Mouse (Mus musculus): ENCODE measurements around the gene Esam. TPM values are rescaled to one million over a fixed set of nuclear protein-coding genes. Genes with fewer than 3 reads are reported as not detected.

Esam gene
- total RNA-seq, 2 experiments from 2014 or later: 19.7 to 21.4 TPM

DNA sequence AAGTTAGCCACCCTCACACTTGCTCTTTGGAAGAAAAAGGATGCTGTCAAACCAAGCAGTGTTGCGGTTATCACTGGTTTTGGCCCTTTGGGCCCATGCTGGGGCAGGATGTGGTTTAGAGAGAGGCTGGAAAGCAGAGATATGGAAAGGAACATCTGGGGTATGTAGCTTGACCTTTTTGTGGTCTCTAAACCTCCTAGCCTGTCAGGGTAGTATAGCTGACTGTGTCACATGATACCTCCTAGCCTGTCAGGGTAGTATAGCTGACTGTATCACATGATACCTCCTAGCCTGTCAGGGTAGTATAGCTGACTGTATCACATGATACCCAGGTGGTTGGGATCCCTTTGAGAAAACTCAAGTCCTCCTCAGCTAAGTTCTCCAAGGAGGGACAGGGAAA, 26.4 kb downstream of the Esam start:
- DNase-seq (ENCODE audit: low spot score in 2 of 2): no peak

DNA sequence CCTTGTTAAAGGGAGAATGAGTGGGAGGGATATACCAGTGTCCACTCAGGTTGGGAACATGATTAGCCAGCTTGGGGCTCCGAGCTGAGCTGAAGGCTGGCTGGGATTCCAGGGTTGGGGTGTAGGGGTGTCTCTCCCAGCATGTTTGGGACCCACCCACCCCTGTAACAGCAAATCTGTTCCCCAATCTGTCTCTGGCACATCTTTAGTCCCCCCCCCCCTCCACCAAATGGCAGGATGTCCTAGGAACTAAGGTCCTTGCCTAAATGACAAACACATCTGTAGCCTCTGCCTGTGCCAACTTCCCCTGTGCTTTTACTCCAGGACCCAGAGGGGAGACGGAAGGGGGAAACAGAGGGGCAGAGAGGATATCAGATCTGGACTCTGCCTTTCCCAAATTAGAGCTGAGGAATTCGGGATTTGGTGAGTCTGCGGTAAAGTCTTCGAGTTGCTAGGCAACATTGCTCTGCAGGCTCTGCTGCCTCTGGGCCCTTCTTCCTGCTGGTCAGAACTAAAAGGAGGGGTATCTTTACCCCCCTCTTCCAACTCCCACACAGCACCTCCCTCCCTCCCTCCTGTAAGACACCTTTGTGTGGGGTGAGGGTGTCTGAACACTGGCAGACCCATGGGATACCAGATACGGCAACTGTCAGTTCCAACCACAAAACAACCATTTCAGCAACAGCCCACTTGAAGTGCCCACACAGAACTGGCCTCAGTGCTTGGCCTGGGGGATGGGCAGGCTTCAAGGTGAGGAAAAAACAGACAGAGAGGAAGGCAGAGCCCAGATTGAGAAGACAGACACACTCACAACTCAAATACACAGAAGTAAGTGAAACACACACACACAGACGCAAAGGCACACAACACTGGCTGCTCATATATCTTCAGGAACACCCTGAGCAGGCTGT, 27.2 kb downstream of the Esam start, which contains the start of gene Siae:
Gene Siae, plus strand, starts transcription at position 861 of the 911 bp plus-strand sequence.
- DNase-seq (ENCODE audit: low spot score in 2 of 2): peak in 1 of 2 experiments; percentile 78

- DNase-seq (ENCODE audit: low spot score in 2 of 2): no peak
Observed at GRCm38 (mm10) chr9:37556366-37556765, 28.5 kb downstream of the Esam start.

DNA sequence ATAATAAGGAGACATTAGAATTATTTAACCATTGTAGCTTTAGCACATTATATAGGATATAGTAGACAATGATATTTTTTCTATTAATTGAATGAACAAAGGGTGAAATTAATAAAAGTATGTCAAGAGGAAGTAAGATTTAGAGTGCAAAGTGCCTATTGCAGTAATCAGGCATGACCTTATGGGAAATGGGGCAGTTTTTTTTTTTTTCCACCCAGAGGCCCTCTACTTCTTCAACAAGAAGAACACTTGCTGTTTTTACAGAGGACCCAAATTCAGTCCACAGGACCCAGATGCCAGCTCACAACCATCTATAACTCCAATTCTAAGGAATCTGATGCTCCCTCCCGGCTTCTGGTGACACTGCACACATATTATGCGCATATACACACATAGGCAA, 32.7 kb downstream of the Esam start:
- DNase-seq (ENCODE audit: low spot score in 2 of 2): no peak

DNA sequence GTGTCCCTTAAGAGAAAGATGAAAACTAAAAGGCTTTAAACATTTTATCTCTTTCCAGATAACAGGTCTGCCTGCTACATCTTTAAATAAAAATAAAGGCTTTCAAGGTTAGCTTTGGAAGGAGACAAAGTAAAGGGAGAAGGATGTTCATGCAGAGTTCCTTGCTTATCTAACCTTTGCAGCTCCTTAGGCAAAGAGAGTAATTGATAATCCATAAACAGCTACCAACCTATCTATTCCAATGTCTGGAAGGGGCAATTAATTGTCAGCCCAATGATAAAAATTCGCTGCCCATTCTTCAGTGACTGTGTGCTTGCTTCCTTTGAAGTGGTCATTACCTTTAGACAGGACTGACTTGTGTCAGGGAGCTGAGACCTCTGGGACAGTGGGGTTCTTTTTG, 35.9 kb downstream of the Esam start:
- no peak for DNase-seq (ENCODE audit: low spot score in 2 of 2)

DNA sequence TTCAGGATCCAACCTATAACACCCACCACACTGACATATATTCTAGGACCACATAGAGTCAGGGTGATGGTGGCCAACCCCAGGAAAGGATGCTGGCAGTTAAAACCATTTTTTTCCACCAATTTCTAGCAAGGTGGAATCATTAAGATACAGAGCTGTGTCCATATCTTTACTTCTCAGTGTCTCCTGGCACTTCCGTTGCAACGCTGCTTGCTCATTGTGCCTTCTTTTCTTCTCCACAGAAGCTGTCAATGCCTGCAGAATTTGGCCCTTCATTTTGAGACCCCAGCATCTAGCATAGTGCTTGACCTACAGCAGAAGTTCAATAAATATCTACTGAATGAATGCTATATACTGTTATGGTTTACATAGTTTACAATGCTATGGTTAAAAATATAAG, 39.1 kb downstream of the Esam start:
- no peak for DNase-seq (ENCODE audit: low spot score in 2 of 2)

DNA sequence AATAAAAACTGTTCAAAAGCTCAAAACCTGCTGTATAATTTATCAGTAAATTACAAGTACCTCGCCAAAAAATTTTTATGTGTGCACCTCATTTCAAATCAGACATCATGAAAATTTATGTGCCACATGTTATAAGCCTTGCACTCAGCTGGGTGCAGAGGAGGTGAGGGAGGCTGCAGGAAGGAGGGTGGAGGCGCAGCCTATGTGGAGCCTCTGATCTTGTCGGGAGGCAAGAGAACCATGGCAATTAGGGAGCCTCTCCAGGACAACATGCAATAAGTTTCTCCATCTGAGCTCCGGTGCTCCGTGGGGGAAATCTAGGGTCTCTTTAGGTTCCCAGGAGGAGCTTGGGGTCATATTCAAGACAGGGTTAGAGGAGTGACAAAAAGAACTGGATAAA, 39.6 kb downstream of the Esam start:
- no peak for DNase-seq (ENCODE audit: low spot score in 2 of 2)

DNA sequence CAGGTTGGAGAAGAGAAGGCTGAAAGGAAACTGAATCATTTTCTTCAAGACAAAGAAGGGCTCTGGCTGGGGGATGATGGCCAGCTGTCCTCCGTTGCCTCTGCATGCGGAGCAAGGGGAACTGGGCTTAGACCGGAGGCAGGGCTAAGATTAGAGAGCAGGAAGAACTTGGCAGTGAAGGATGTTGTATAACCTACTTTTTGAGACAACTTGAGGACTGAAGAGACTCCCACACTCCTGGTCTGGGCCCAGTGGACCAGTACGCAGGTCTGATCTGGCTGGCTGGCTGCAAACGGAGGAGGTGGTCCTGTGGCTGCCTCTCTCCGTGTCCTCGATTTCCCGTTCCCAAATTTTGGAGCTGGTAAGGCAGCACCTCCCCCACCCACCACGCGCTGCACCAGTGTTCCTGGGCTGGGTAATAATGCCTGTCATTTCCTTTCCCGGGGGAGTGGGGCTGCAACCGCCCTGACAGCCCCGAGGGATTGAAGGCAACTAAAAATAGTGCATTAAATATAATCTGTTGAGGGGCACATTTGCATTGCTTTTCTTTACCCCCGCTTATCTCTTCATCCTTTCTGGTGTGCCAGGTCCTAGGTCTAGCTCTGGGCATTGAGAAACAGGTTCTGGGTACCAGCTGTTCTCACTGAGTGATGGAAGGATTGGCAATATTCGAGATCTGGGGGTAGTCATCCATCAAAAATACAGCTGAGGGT, 40.2 kb downstream of the Esam start:
- DNase-seq (ENCODE audit: low spot score in 2 of 2): peak; percentile 61 to 82

GRCm38 (mm10) chr9:37568605-37569214, 40.8 kb downstream of the Esam start:
- DNase-seq (ENCODE audit: low spot score in 2 of 2): no peak

GRCm38 (mm10) chr9:37569231-37569835, 41.5 kb downstream of the Esam start:
- DNase-seq (ENCODE audit: low spot score in 2 of 2): no peak

- peak in 1 of 2 experiments; percentile 25 for DNase-seq (ENCODE audit: low spot score in 2 of 2)
Observed at GRCm38 (mm10) chr9:37572204-37572876, 44.5 kb downstream of the Esam start.

DNA sequence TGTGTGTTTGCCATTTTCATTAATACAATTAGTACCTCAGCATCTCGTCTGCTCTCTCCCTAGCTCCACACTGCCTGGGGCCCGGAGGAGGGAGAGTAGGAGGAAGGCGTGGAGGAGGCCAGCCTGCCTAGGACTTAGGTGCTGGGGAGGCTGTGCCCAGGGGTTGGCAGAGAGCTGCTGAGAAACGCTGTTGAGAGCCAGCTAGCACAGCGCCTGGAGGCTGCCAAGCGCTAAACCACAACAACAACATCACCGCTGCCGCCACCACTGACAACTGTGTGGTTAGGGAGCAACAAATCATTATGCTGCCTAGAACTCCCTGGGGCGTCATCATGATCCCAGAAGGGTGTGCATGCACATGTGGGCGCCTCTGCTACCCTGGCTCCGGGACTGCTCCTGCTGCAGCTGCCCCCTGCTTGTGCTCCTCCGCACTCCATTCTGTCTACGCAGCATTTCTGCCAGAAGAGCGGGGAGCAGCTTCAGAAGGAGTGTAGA, 48.6 kb downstream of the Esam start:
- DNase-seq (ENCODE audit: low spot score in 2 of 2): peak; percentile 58 to 71

GRCm38 (mm10) chr9:37583594-37583993, 55.7 kb downstream of the Esam start:
- no peak for DNase-seq (ENCODE audit: low spot score in 2 of 2)

DNA sequence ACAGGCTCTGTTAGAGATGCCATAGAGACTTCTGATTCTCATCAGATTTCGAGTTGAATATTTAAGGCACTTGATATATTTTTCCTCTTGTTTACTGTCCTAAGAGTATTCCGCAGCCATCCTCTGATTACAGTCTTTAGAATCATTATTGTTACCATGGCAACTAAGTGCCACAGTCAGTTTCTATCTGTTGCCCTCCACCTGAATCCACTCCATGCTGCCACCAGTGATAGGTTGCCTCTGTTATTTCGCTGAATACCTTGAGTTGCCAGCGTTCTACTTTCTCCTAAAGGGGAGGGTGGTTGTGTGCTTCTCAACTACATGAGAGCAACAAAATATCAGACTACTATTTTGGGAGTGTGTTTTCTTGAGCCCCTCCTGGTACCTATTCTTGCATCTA, 58.8 kb downstream of the Esam start:
- DNase-seq (ENCODE audit: low spot score in 2 of 2): no peak

Other genes with a start within 250 kb of the Esam start
- gene Ccdc15, start 179.6 kb upstream of the Esam start, total RNA-seq (2021): 1 to 10 TPM; 2.0 to 2.2 TPM
- gene Hepacam, start 160.7 kb upstream of the Esam start, total RNA-seq (2021): 10 to 100 TPM; 45.4 to 47.9 TPM
- gene Robo4, start 126.2 kb upstream of the Esam start, total RNA-seq (2021): 1 to 10 TPM; 4.9 to 7.2 TPM
- 10 to 100 TPM; 12.7 to 21.8 TPM for gene Robo3, start 94.8 kb upstream of the Esam start, total RNA-seq (2021)
- 10 to 100 TPM; 14.0 to 23.0 TPM for gene Msantd2, start 38.8 kb upstream of the Esam start, total RNA-seq (2021)
- 1 to 10 TPM; 3.9 to 5.0 TPM for gene Vsig2, start 11.2 kb downstream of the Esam start, total RNA-seq (2021)
- gene Nrgn, start 24.8 kb downstream of the Esam start, total RNA-seq (2021): 1,000 to 10,000 TPM; 1,653 to 1,729 TPM
- 10 to 100 TPM; 15.2 to 18.6 TPM for gene Siae, start 27.6 kb downstream of the Esam start, total RNA-seq (2021)
- 1 to 10 TPM; 1.7 to 1.8 TPM for gene Spa17, start 85.6 kb downstream of the Esam start, total RNA-seq (2021)
- gene Tbrg1, start 129.2 kb downstream of the Esam start, total RNA-seq (2021): 10 to 100 TPM; 47.5 to 58.0 TPM
- not detected for gene Panx3, start 141.2 kb downstream of the Esam start, total RNA-seq (2021)
- gene Olfr160, start 188.2 kb downstream of the Esam start, total RNA-seq (2021): not detected
- not detected for gene Olfr874, start 217.0 kb downstream of the Esam start, total RNA-seq (2021)
- gene Olfr875, start 243.8 kb downstream of the Esam start, total RNA-seq (2021): not detected

Data from left cerebral cortex, adult 18-20 months (tissue).